ENCODE assay signal across 8 mouse cellular contexts in the genomic region with DNA sequence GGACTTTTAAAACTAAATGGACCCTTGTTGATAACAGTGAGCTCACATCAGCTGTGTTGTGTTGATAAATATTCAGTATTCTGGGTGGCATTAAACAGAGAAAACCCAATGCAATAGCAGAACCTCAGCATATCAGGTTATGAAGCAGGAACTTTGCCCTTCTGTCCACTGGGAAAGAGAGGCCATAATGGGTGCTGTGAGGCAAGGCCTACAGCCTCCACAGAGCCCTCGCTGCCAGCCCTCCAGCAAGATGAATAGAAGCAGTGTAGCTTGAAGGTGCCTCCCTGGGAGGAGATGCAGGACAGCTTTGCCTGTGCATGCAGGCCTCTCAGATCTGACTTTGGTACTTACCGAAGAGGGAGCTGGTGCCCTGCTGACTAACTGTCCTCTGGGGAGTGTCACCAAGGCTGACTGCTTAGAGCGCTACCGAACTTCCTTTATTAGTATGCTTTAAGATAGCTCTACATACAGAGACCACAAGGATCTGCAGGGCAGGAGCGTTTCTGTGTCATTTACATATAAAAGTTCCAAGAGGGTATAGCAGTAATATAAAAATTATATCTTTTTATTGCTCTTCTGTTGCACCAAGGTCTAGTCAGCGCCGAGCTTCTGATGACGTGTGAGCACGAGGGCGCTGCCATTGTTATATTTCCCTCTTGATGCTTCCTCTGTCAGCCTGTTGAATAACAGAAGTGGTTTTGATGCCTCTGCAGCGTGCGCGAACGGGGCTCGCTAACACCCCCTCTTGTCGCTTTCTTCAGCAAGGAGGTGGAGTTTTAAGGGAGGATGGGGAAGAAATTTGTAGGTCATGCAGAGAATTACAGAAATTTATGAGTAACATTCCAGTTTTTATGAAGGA.
DNase-seq lines count a peak whose midpoint lies in the region; ATAC-seq lines count a peak whose summit lies in the region.

No protein-coding gene starts in this region.

- H3K36me3 ChIP-seq in forebrain, embryonic 12.5 days (replicated peaks), result peaks cover 6% of the 10 kb centered on the region; the same call in 1 of the 2 replicates
- H3K36me3 ChIP-seq in forebrain, embryonic 10.5 days (replicated peaks), result peaks cover 4% of the 10 kb centered on the region
- H3K36me3 ChIP-seq in midbrain, embryonic 13.5 days, result no peaks in the 10 kb centered on the region
- peaks cover 10% of the 10 kb centered on the region for H3K36me3 ChIP-seq in midbrain, embryonic 10.5 days

- H3K27ac ChIP-seq in forebrain, embryonic 12.5 days, result no peak overlapping the region
- H3K27ac ChIP-seq in forebrain, embryonic 10.5 days, result no peak overlapping the region
- H3K27ac ChIP-seq in midbrain, embryonic 13.5 days, result no peak overlapping the region
- H3K27ac ChIP-seq in midbrain, embryonic 10.5 days (replicated peaks), result no peak overlapping the region

- H3K9me3 ChIP-seq in forebrain, embryonic 12.5 days, result no peaks in the 10 kb centered on the region
- H3K9me3 ChIP-seq in forebrain, embryonic 10.5 days, result no peaks in the 10 kb centered on the region
- H3K9me3 ChIP-seq in midbrain, embryonic 13.5 days, result no peaks in the 10 kb centered on the region
- H3K9me3 ChIP-seq in midbrain, embryonic 10.5 days (replicated peaks), result no peaks in the 10 kb centered on the region

- peaks cover 42% of the 10 kb centered on the region for H3K4me1 ChIP-seq in forebrain, embryonic 12.5 days
- peaks cover 50% of the 10 kb centered on the region for H3K4me1 ChIP-seq in forebrain, embryonic 10.5 days
- peaks cover 42% of the 10 kb centered on the region for H3K4me1 ChIP-seq in midbrain, embryonic 13.5 days (replicated peaks)
- H3K4me1 ChIP-seq in midbrain, embryonic 10.5 days, result peaks cover 42% of the 10 kb centered on the region

- DNase-seq in forebrain, embryonic 10.5 days (ENCODE audit: extremely low spot score, low spot score), result no peak
- DNase-seq in midbrain, embryonic 10.5 days (ENCODE audit: low spot score), result no peak
- peak; percentile 43 to 54 for DNase-seq in thymus, postnatal 36 days
- DNase-seq in layer of hippocampus, postnatal 10 days (ENCODE audit: low spot score in 2 of 2), result no peak
- no peak for DNase-seq in gastrocnemius, postnatal 10 days

- WGBS in forebrain, embryonic 12.5 days, result 44% methylated on average over 16 of the region's 16 CpGs
- WGBS in forebrain, embryonic 10.5 days, result 69% methylated on average over 16 of the region's 16 CpGs
- WGBS in midbrain, embryonic 13.5 days, result 47% methylated on average over 16 of the region's 16 CpGs
- 69% methylated on average over 16 of the region's 16 CpGs for WGBS in midbrain, embryonic 10.5 days

- H3K4me2 ChIP-seq in forebrain, embryonic 12.5 days, result no peak overlapping the region
- H3K4me2 ChIP-seq in midbrain, embryonic 13.5 days (replicated peaks), result no peak overlapping the region

- H3K4me3 ChIP-seq in forebrain, embryonic 12.5 days (replicated peaks), result no peak overlapping the region
- H3K4me3 ChIP-seq in forebrain, embryonic 10.5 days, result no peak overlapping the region
- no peak overlapping the region for H3K4me3 ChIP-seq in midbrain, embryonic 13.5 days (replicated peaks)
- H3K4me3 ChIP-seq in midbrain, embryonic 10.5 days, result no peak overlapping the region

- no peaks in the 10 kb centered on the region for H3K27me3 ChIP-seq in forebrain, embryonic 12.5 days
- no peaks in the 10 kb centered on the region for H3K27me3 ChIP-seq in forebrain, embryonic 10.5 days (ENCODE audit: poor library complexity, severe bottlenecking)
- no peaks in the 10 kb centered on the region for H3K27me3 ChIP-seq in midbrain, embryonic 13.5 days
- H3K27me3 ChIP-seq in midbrain, embryonic 10.5 days (ENCODE audit: low read depth, poor library complexity, severe bottlenecking), result no peaks in the 10 kb centered on the region

- peak; percentile 46 for ATAC-seq in forebrain, embryonic 12.5 days (ENCODE audit: low FRiP score)
- 0 out of 2 replicates have a peak, but pooled peaks have one; percentile 45 for ATAC-seq in midbrain, embryonic 13.5 days
- peak; percentile 66 for ATAC-seq in megakaryocyte-erythroid progenitor cell, adult 5-6 weeks (replicated peaks; ENCODE audit: low FRiP score, low TSS enrichment, poor library complexity, severe bottlenecking)

- no peak overlapping the region for H3K9ac ChIP-seq in forebrain, embryonic 12.5 days
- H3K9ac ChIP-seq in midbrain, embryonic 13.5 days (replicated peaks), result no peak overlapping the region

Comparison
In these comparisons a context has a peak if more than half of its experiments do, and no peak if none do; other contexts are left out.
1. DNase-seq: peak in thymus, postnatal 36 days (2 of 2); none in forebrain, embryonic 10.5 days (single experiment), midbrain, embryonic 10.5 days (single experiment), layer of hippocampus, postnatal 10 days (0 of 2) and gastrocnemius, postnatal 10 days (single experiment).
2. Peak in every context shown above with its lines, with median percentiles within 50 percentile points of each other: ATAC-seq.